Mouse (Mus musculus): ENCODE data around the gene Pex11b. TPM values are rescaled to one million over a fixed set of nuclear protein-coding genes. Genes with fewer than 3 reads are reported as not detected.

Gene Pex11b
- polyA plus RNA-seq, 1 experiment from 2014 or later: 44.4 TPM

DNA sequence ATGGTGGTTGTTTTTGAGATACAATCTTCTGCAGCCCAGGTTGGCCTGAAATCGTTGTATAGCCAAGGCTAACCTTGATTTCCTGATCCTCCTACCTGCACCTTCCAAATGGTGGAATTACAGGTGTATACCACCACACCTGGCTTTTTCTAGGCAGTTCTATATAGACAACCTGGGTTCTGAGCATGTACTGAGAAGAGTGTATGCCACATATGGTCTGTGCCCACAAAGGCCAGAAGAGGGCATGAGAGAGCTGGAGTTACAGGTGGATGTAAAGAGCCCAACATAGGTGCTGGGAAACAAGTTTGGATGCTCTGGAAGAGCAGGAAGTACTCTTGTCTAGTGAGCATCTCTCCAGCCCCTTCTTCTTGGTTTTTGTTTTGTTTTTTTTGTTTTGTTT is 32.1 kb downstream of the Pex11b start:
- no peaks in the 10 kb centered on the region for H3K9me3 ChIP-seq (ENCODE audit: control insufficient read depth, low read length)
- no peak overlapping the region for H3K9ac ChIP-seq (ENCODE audit: low read depth, low read length)
- peaks cover 5% of the 10 kb centered on the region; the same call in 1 of the 2 replicates for H3K27me3 ChIP-seq (replicated peaks; ENCODE audit: control insufficient read depth, insufficient read depth, low read length)
- WGBS: 25% methylated on average over 1 of the region's 1 CpGs
- no peak for ATAC-seq
- H3K36me3 ChIP-seq (ENCODE audit: control insufficient read depth, insufficient read depth, low read length): no peaks in the 10 kb centered on the region
- peaks cover 8% of the 10 kb centered on the region for H3K4me1 ChIP-seq (ENCODE audit: control insufficient read depth, insufficient read depth, low read length)
- no peak overlapping the region for H3K4me2 ChIP-seq (ENCODE audit: low read depth, low read length)
- H3K27ac ChIP-seq (ENCODE audit: low read length): no peak overlapping the region
- no peak overlapping the region for H3K4me3 ChIP-seq (ENCODE audit: low read length)

DNA sequence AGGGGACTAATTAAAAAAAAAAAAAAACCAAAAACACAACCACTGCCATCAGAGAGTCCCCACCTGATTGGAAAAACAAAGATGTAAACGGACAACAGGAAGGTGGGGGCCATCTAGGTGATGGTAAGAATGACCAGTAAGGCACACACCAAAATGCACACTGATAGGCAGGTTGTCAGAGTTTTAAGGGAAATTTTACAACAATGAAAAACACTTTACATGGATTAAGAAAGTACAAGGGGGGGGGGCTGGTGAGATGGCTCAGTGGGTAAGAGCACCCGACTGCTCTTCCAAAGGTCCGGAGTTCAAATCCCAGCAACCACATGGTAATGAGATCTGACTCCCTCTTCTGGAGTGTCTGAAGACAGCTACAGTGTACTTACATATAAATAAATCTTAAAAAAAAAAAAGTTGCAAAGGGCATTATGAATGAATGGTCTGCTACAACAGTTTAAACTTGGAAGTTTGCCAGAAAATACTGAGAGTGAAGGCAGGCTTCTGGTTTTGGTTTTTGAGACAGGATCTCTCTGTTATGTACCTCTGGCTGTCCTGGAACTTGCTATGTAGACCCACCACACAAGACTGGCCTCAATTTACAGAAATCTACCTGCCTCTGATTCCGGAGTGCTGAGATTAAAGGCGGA is 33.4 kb downstream of the Pex11b start:
- H3K4me3 ChIP-seq (ENCODE audit: low read length): no peak overlapping the region
- peaks cover 8% of the 10 kb centered on the region for H3K4me1 ChIP-seq (ENCODE audit: control insufficient read depth, insufficient read depth, low read length)
- peaks cover 5% of the 10 kb centered on the region; the same call in 1 of the 2 replicates for H3K27me3 ChIP-seq (replicated peaks; ENCODE audit: control insufficient read depth, insufficient read depth, low read length)
- H3K9ac ChIP-seq (ENCODE audit: low read depth, low read length): no peak overlapping the region
- no peak for ATAC-seq
- no peak overlapping the region for H3K27ac ChIP-seq (ENCODE audit: low read length)
- H3K4me2 ChIP-seq (ENCODE audit: low read depth, low read length): no peak overlapping the region
- WGBS: 88% methylated on average over 5 of the region's 5 CpGs
- H3K9me3 ChIP-seq (ENCODE audit: control insufficient read depth, low read length): no peaks in the 10 kb centered on the region
- H3K36me3 ChIP-seq (ENCODE audit: control insufficient read depth, insufficient read depth, low read length): no peaks in the 10 kb centered on the region

DNA sequence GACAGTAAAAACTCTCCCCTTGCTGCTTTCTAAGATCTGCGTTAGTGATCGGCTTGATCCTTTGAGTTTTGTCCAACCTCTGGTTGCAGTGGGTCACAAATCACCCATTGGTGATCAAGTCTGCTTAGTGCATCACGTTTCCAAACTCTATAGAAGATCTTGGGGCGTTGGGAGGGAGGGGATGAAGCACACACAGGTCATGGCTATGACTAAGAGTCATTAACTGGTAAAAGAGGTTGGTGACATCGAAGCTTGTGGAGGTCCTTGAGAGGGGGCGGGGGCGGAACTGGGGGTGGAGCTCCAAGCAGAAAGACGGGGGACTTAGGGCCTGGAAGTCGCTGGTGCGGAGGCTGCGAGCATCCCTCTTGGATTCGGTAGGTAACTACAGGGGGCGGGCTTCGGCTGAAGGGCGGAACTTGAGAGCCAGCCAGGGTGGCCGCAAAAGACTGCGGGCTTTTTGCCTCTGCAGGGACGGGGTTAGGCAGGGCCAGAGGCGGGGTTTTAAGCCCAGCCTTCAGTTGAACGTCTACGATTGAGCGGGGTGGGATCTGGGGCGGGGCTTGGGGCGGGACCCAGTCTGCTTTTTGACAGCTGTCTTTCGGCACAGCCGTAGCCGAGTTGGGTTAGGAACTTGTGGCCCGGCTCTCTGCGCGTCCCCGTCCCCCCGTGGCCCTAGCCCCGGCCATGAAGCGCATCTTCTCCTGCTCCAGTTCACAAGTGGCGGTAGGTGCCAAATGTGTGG is 34.7 kb downstream of the Pex11b start, which contains the start of gene Ankrd35:
Gene Ankrd35, plus strand, starts transcription at position 405 of the 742 bp plus-strand sequence.
- no peak within 1 kb of the TSS for H3K27ac ChIP-seq (ENCODE audit: low read length)
- peak within 1 kb of the TSS; percentile 48; the same call in 1 of the 2 replicates for H3K9ac ChIP-seq (ENCODE audit: low read depth, low read length)
- 4% methylated on average over 35 of the region's 35 CpGs for WGBS
- peak within 1 kb of the TSS; percentile 89 for H3K4me2 ChIP-seq (ENCODE audit: low read depth, low read length)
- no peaks in the 10 kb centered on the region for H3K36me3 ChIP-seq (ENCODE audit: control insufficient read depth, insufficient read depth, low read length)
- ATAC-seq: peak; percentile 98
- H3K4me3 ChIP-seq (ENCODE audit: low read length): peak within 1 kb of the TSS; percentile 54
- peaks cover 12% of the 10 kb centered on the region for H3K4me1 ChIP-seq (ENCODE audit: control insufficient read depth, insufficient read depth, low read length)
- peaks cover 5% of the 10 kb centered on the region; the same call in 1 of the 2 replicates for H3K27me3 ChIP-seq (replicated peaks; ENCODE audit: control insufficient read depth, insufficient read depth, low read length)
- H3K9me3 ChIP-seq (ENCODE audit: control insufficient read depth, low read length): no peaks in the 10 kb centered on the region

DNA sequence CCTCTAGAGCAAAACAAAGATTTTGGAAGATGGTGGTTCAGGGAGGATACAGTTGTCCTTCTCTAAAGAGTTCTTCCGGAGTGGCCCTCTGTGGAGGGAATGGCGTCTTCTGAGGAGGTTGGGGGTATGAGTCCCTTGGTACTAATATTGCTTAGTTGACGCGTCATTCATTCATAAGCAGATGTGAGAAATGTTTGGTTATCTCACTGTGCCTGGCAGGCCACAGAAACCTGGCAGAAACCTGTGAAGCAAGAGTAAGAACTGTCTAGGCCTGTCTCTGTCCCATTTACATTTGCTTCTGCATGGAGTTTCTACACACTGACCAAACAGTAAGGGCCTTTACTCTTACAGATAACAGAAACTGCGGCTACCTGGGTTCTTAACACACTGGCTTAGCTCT is 36.3 kb downstream of the Pex11b start:
- no peak overlapping the region for H3K4me3 ChIP-seq (ENCODE audit: low read length)

DNA sequence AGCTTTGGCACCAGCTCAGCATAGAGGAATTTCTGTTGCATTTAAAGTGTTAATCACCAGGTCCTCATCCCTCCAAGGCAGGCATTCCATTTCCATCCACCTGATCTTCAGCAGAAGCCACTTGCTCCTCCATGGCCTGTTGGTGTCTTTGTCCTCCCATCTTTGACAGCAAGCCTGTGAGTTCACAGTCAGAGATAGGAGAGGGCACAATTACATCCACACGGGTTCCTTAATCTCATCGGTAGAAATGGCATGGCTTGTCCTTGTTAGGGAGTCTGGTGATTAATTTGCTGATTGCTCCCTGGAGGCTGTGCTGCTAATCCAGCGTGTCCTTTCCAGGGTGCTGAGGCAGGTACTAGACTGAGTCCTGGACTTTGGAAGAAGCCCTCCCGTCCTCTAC is 38.3 kb downstream of the Pex11b start:
- peaks cover 5% of the 10 kb centered on the region; the same call in 1 of the 2 replicates for H3K27me3 ChIP-seq (replicated peaks; ENCODE audit: control insufficient read depth, insufficient read depth, low read length)
- whole genome bisulfite sequencing: 75% methylated on average over 4 of the region's 4 CpGs

More for the DNA sequence above, 36.3 kb downstream of the Pex11b start:
- WGBS: 93% methylated on average over 5 of the region's 5 CpGs
- no peak for ATAC-seq
- Histone ChIP-seq H3K27ac (ENCODE audit: low read length) (no peak overlapping the region), H3K4me1 (ENCODE audit: control insufficient read depth, insufficient read depth, low read length) (peaks cover 17% of the 10 kb centered on the region), H3K9me3 (ENCODE audit: control insufficient read depth, low read length) (no peaks in the 10 kb centered on the region), H3K27me3 (replicated peaks; ENCODE audit: control insufficient read depth, insufficient read depth, low read length) (peaks cover 5% of the 10 kb centered on the region; the same call in 1 of the 2 replicates), H3K4me2 (ENCODE audit: low read depth, low read length) (no peak overlapping the region), H3K36me3 (ENCODE audit: control insufficient read depth, insufficient read depth, low read length) (no peaks in the 10 kb centered on the region), H3K9ac (ENCODE audit: low read depth, low read length) (no peak overlapping the region)

DNA sequence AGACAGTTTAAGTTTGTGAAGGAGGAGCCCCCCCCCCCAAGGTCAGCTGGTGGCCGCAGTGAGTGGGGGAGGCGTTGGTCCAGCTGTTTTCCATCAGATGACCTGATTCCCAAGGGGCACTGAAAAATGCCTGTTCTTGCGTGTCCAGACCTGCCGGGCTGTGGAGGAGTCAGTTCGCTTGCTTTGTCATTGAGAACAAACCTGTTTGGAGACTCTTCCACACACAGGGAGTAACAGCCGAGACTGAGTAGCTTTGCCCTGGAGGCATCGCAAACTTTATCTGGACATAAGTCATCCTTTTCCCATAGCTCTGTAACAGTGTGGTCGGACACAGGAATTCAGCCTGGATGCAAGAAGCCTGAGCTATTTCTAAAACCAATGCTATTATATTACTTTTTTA is 39.3 kb downstream of the Pex11b start:
- H3K4me2 ChIP-seq (ENCODE audit: low read depth, low read length): no peak overlapping the region
- ATAC-seq: no peak
- H3K4me1 ChIP-seq (ENCODE audit: control insufficient read depth, insufficient read depth, low read length): peaks cover 16% of the 10 kb centered on the region
- H3K9me3 ChIP-seq (ENCODE audit: control insufficient read depth, low read length): no peaks in the 10 kb centered on the region
- no peak overlapping the region for H3K4me3 ChIP-seq (ENCODE audit: low read length)
- WGBS: 41% methylated on average over 8 of the region's 8 CpGs
- H3K9ac ChIP-seq (ENCODE audit: low read depth, low read length): no peak overlapping the region
- H3K36me3 ChIP-seq (ENCODE audit: control insufficient read depth, insufficient read depth, low read length): no peaks in the 10 kb centered on the region
- peaks cover 5% of the 10 kb centered on the region; the same call in 1 of the 2 replicates for H3K27me3 ChIP-seq (replicated peaks; ENCODE audit: control insufficient read depth, insufficient read depth, low read length)
- no peak overlapping the region for H3K27ac ChIP-seq (ENCODE audit: low read length)

More for the DNA sequence above, 38.3 kb downstream of the Pex11b start:
- H3K36me3 ChIP-seq (ENCODE audit: control insufficient read depth, insufficient read depth, low read length): no peaks in the 10 kb centered on the region
- no peak overlapping the region for H3K4me3 ChIP-seq (ENCODE audit: low read length)
- H3K4me2 ChIP-seq (ENCODE audit: low read depth, low read length): no peak overlapping the region
- no peak overlapping the region for H3K27ac ChIP-seq (ENCODE audit: low read length)
- H3K4me1 ChIP-seq (ENCODE audit: control insufficient read depth, insufficient read depth, low read length): peaks cover 17% of the 10 kb centered on the region
- H3K9me3 ChIP-seq (ENCODE audit: control insufficient read depth, low read length): no peaks in the 10 kb centered on the region
- ATAC-seq: no peak
- no peak overlapping the region for H3K9ac ChIP-seq (ENCODE audit: low read depth, low read length)

DNA sequence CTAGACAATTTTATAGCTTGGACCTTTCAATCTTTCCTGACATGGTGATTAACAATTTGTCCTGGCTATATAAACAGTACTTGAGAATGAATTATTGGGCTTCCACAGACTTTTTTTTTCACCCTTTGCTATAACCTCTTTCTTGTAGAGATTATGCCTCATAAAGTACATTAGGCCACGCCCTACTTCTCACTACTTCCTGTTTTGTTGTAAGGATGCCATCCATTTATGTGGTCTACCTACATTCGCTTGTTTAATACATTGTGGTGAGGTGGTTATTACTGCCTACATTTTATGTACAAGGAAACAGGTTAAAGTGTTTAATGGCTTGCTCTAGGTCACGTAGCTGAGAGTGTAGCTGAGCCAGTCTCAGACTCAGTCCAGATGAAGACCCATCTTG is 40.0 kb downstream of the Pex11b start:
- H3K4me3 ChIP-seq (ENCODE audit: low read length): no peak overlapping the region
- no peak overlapping the region for H3K9ac ChIP-seq (ENCODE audit: low read depth, low read length)
- no peak overlapping the region for H3K4me2 ChIP-seq (ENCODE audit: low read depth, low read length)
- peaks cover 5% of the 10 kb centered on the region; the same call in 1 of the 2 replicates for H3K27me3 ChIP-seq (replicated peaks; ENCODE audit: control insufficient read depth, insufficient read depth, low read length)
- peaks cover 14% of the 10 kb centered on the region for H3K4me1 ChIP-seq (ENCODE audit: control insufficient read depth, insufficient read depth, low read length)
- H3K9me3 ChIP-seq (ENCODE audit: control insufficient read depth, low read length): no peaks in the 10 kb centered on the region
- H3K36me3 ChIP-seq (ENCODE audit: control insufficient read depth, insufficient read depth, low read length): no peaks in the 10 kb centered on the region
- H3K27ac ChIP-seq (ENCODE audit: low read length): no peak overlapping the region
- WGBS: 73% methylated on average over 3 of the region's 3 CpGs
- peak; percentile 11; the same call in 1 of the 2 replicates for ATAC-seq

DNA sequence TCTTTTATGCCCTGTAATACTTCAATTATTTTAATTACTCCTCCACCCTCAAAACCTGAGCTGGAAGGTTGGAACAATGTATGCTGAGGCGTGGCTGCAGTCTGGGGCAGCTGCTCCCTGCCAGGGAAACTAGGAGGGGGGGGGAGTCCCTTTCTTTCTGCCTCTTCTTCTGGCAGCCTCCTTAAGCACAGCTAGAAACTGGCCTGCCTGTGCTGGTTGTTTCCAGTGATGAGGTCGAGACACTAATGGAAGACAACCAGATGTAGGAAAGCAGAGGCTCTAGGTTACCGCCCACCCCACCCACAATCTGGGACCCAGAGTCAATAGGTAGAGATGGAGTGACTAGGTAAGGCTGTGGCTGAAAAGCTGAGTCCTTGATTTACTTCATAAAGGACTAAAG is 40.5 kb downstream of the Pex11b start:
- no peak overlapping the region for H3K4me3 ChIP-seq (ENCODE audit: low read length)
- H3K4me1 ChIP-seq (ENCODE audit: control insufficient read depth, insufficient read depth, low read length): peaks cover 9% of the 10 kb centered on the region
- H3K4me2 ChIP-seq (ENCODE audit: low read depth, low read length): no peak overlapping the region
- no peaks in the 10 kb centered on the region for H3K27me3 ChIP-seq (replicated peaks; ENCODE audit: control insufficient read depth, insufficient read depth, low read length)
- no peaks in the 10 kb centered on the region for H3K9me3 ChIP-seq (ENCODE audit: control insufficient read depth, low read length)
- peak; percentile 50 for ATAC-seq
- H3K27ac ChIP-seq (ENCODE audit: low read length): no peak overlapping the region
- no peak overlapping the region for H3K9ac ChIP-seq (ENCODE audit: low read depth, low read length)
- WGBS: 51% methylated on average over 3 of the region's 3 CpGs
- H3K36me3 ChIP-seq (ENCODE audit: control insufficient read depth, insufficient read depth, low read length): no peaks in the 10 kb centered on the region

DNA sequence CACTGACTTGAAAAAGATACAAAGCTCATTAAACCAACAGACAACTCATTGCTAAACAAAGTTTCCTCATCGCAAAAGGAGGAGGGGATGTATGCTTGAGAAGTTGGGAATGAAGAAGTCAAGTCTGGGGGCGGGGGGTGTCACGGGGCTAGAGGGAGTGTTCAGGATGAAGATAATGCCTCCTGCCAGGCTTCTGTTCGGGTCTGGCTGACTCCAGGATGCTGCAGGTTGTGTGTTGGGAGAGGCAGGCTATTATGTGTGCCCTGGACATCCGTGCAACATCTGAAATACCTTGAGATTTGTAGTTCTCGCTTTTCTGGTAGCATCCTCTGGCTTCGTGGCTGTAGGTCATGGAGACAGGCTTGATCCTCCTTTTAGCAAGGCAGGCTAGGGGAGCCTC is 43.3 kb downstream of the Pex11b start:
- Histone ChIP-seq H3K27me3 (replicated peaks; ENCODE audit: control insufficient read depth, insufficient read depth, low read length) (no peaks in the 10 kb centered on the region), H3K9ac (ENCODE audit: low read depth, low read length) (no peak overlapping the region), H3K4me3 (ENCODE audit: low read length) (no peak overlapping the region), H3K4me1 (ENCODE audit: control insufficient read depth, insufficient read depth, low read length) (peaks cover 8% of the 10 kb centered on the region), H3K9me3 (ENCODE audit: control insufficient read depth, low read length) (no peaks in the 10 kb centered on the region), H3K4me2 (ENCODE audit: low read depth, low read length) (no peak overlapping the region), H3K27ac (ENCODE audit: low read length) (no peak overlapping the region), H3K36me3 (ENCODE audit: control insufficient read depth, insufficient read depth, low read length) (no peaks in the 10 kb centered on the region)
- 70% methylated on average over 7 of the region's 7 CpGs for WGBS
- no peak for ATAC-seq

Data from intestine, embryonic 16.5 days (tissue).